ENCODE assay signal across 8 mouse cellular contexts in the genomic region with DNA sequence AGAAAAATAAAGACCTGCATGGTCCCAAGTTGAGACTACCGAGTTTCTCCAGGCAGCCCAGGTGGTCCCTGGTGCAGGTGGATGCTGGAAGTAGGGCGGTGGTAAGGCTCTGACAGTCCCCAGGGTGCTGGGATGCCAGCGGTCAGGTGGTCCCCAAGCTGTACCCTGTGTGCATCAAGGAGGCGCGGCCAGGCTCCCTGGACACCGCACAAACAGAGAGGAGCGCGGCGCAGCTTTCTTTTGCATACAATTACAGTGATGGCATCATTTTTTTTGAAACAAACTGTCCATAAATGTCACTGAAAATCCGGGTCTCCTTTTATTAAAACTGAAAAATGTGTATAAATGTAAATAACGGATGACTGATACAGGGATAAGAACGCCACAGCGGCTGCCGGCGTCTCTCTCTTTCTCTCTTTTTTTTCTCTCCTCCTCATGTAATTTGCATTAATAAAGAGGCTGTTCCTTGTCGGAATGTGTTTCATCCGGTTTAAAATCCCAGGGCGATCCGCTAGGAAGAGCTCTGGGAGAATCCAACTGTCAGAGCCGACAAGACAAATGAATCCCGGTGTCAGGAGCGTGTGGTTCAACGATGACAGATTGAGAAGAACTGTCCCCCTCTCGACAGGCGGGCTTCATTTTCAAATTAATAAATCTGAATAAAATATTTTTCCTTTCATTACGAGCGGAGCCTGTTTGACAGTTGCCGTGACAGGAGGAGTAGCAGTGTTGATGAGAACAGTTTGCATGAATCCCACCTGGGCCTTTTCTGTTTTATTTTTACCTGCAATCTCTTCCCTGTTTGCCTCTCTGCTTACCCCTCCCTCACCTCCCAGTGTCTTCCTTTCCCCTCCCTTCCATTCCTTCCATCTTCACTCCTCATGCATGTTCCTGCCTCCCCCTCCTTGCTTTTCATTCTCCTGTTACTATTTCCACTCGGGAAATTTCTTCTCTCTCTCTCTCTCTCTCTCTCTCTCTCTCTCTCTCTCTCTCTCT.
DNase-seq lines count a peak whose midpoint lies in the region; ATAC-seq and TF ChIP-seq lines count a peak whose summit lies in the region.

No protein-coding gene starts in this region.

- TF ChIP-seq POLR2A in heart, adult 2 months (IDR thresholded peaks at IDR 0.05; ENCODE audit: insufficient read depth, low read depth, low read length) = no peak

- intact Hi-C loops in heart, adult 2 months (cut with DNase I) = no loop called here

- no peak overlapping the region for H3K9ac ChIP-seq in heart, embryonic 14.5 days (ENCODE audit: low read length)
- H3K9ac ChIP-seq in heart, adult 2 months (ENCODE audit: low read depth, low read length) = no peak overlapping the region
- no peak overlapping the region for H3K9ac ChIP-seq in intestine, embryonic 15.5 days
- H3K9ac ChIP-seq in neural tube, embryonic 13.5 days = peak overlapping the region; percentile 55

- no peak for DNase-seq in heart, adult 2 months
- peak; percentile 35 to 42 for DNase-seq in cerebellum, postnatal 25 days
- DNase-seq in spleen, postnatal 14 days (ENCODE audit: low spot score in 2 of 2) = no peak
- DNase-seq in thymus, postnatal 36 days = no peak
- DNase-seq in adrenal gland, adult 8-10 months = no peak

- no peaks in the 10 kb centered on the region for H3K4me1 ChIP-seq in heart, embryonic 14.5 days (ENCODE audit: control insufficient read depth in 2 of 2, insufficient read depth in 2 of 2, low read length in 2 of 2)
- H3K4me1 ChIP-seq in heart, adult 2 months (ENCODE audit: control insufficient read depth, insufficient read depth, low read length) = no peaks in the 10 kb centered on the region
- 0 out of 2 replicates have a peak, but pooled peaks cover 3% of the 10 kb centered on the region for H3K4me1 ChIP-seq in intestine, embryonic 15.5 days (replicated peaks)
- peaks cover 18% of the 10 kb centered on the region; the same call in 1 of the 2 replicates for H3K4me1 ChIP-seq in neural tube, embryonic 13.5 days (replicated peaks)

- TF ChIP-seq EP300 in heart, adult 2 months (IDR thresholded peaks at IDR 0.05; ENCODE audit: insufficient read depth, low read depth, low read length) = no peak

- H3K79me2 ChIP-seq in heart, adult 2 months (replicated peaks; ENCODE audit: control insufficient read depth, insufficient read depth, low read length) = no peaks in the 10 kb centered on the region

- peak overlapping the region; percentile 34 for H3K4me2 ChIP-seq in heart, embryonic 14.5 days (ENCODE audit: low read length)
- H3K4me2 ChIP-seq in intestine, embryonic 15.5 days (replicated peaks) = peak overlapping the region; percentile 35
- peak overlapping the region; percentile 58 for H3K4me2 ChIP-seq in neural tube, embryonic 13.5 days

- H3K9me3 ChIP-seq in heart, embryonic 14.5 days (ENCODE audit: control insufficient read depth, low read length) = no peaks in the 10 kb centered on the region
- H3K9me3 ChIP-seq in intestine, embryonic 15.5 days = no peaks in the 10 kb centered on the region
- no peaks in the 10 kb centered on the region for H3K9me3 ChIP-seq in neural tube, embryonic 13.5 days

- ATAC-seq in heart, embryonic 14.5 days (ENCODE audit: insufficient number of reproducible peaks, insufficient read depth, low FRiP score, low read depth) = no peak
- no peak for ATAC-seq in intestine, embryonic 15.5 days
- ATAC-seq in neural tube, embryonic 13.5 days (ENCODE audit: low read depth) = peak; percentile 87

- no peak for TF ChIP-seq CTCF in heart, adult 2 months (IDR thresholded peaks at IDR 0.05)

- no peak overlapping the region for H3K27ac ChIP-seq in heart, embryonic 14.5 days (replicated peaks in 1 of 2; ENCODE audit: control insufficient read depth in 1 of 2, insufficient read depth in 1 of 2, low read depth in 2 of 2, low read length in 2 of 2)
- no peak overlapping the region for H3K27ac ChIP-seq in heart, adult 2 months
- H3K27ac ChIP-seq in intestine, embryonic 15.5 days = no peak overlapping the region
- peak overlapping the region; percentile 67 for H3K27ac ChIP-seq in neural tube, embryonic 13.5 days (replicated peaks)

- no peak overlapping the region; a peak in 1 of 4 replicates for H3K4me3 ChIP-seq in heart, embryonic 14.5 days (ENCODE audit: control insufficient read depth in 1 of 2, insufficient read depth in 1 of 2, low read depth in 1 of 2, low read length in 2 of 2)
- no peak overlapping the region for H3K4me3 ChIP-seq in heart, adult 2 months
- H3K4me3 ChIP-seq in intestine, embryonic 15.5 days (replicated peaks) = no peak overlapping the region
- peak overlapping the region; percentile 28 for H3K4me3 ChIP-seq in neural tube, embryonic 13.5 days

- H3K36me3 ChIP-seq in heart, embryonic 14.5 days (ENCODE audit: control insufficient read depth, insufficient read depth, low read length) = no peaks in the 10 kb centered on the region
- H3K36me3 ChIP-seq in heart, adult 2 months (ENCODE audit: control insufficient read depth, insufficient read depth, low read length) = no peaks in the 10 kb centered on the region
- H3K36me3 ChIP-seq in intestine, embryonic 15.5 days = no peaks in the 10 kb centered on the region
- no peaks in the 10 kb centered on the region for H3K36me3 ChIP-seq in neural tube, embryonic 13.5 days

- H3K27me3 ChIP-seq in heart, embryonic 14.5 days (ENCODE audit: control insufficient read depth, insufficient read depth, low read length) = no peaks in the 10 kb centered on the region
- H3K27me3 ChIP-seq in heart, adult 2 months (ENCODE audit: control insufficient read depth, insufficient read depth, low read length) = no peaks in the 10 kb centered on the region
- H3K27me3 ChIP-seq in intestine, embryonic 15.5 days (replicated peaks) = no peaks in the 10 kb centered on the region
- H3K27me3 ChIP-seq in neural tube, embryonic 13.5 days = no peaks in the 10 kb centered on the region

- 65% methylated on average over 29 of the region's 29 CpGs for whole genome bisulfite sequencing in heart, embryonic 14.5 days
- WGBS in heart, adult 2 months = 70% methylated on average over 29 of the region's 29 CpGs
- 53% methylated on average over 29 of the region's 29 CpGs for WGBS in intestine, embryonic 15.5 days
- 32% methylated on average over 29 of the region's 29 CpGs for WGBS in neural tube, embryonic 13.5 days

Comparison
In these comparisons a context has a peak if more than half of its experiments do, and no peak if none do; other contexts are left out.
1. DNase-seq: peak in cerebellum, postnatal 25 days (2 of 2); none in heart, adult 2 months (0 of 2), spleen, postnatal 14 days (0 of 2), thymus, postnatal 36 days (0 of 2) and adrenal gland, adult 8-10 months (single experiment).
2. Peak in every context shown above with its lines, with median percentiles within 50 percentile points of each other: H3K4me2 ChIP-seq.